Mouse (Mus musculus): ENCODE measurements at regions not wholly inside any gene's neighbourhood (a gene's known extent, or its start where the extent isn't known, plus 50 kb on each side); places are given as distances from the start of the nearest gene placed in this dataset.

DNA sequence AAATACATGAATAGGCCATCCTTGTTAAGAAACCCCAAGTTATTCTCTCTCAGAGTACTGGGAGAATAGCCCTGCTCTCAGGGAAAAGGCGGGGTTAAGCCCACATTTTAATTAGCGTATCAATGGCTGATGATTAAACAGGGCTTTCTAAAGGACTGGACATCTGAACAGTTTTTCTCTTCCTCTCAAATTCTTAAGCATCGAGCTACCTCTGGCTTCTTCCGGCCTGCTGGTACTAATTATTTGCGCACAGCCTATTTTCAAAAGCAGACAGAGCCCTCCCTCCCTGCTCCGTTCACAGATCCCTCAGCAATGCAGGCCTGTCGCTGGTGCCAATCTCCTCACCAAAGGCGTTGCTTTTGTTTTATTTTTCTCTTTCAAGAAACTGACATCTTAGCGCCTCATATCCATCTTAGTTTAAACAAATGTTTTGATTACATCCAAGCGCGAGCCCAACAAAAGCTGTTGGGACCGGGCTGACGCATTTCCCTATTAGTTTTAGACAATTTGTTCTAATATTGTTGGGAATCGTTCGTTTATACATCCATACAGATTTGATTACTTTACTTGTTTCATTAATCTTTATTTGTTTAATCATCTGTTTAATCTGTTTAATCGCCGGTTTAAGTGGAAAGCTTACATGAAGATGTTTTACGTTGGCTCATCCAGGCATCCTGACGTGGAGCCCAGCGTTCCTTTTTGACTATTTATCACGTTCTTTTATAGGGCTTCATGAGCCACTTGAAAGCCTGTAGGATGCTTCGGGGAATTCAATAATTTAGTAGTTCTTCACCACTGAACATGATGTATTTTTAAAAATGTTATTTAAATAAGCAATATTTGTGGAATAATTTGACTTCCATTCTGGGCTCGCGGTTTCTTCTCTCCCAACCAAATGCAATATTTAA is 269.5 kb upstream of the Tle3 start:
- Histone ChIP-seq H3K4me3 (ENCODE audit: insufficient read depth, low read length) (no peak overlapping the region), H3K4me1 (ENCODE audit: control insufficient read depth, insufficient read depth, low read length) (no peaks in the 10 kb centered on the region), H3K27ac (ENCODE audit: insufficient read depth, low read length) (no peak overlapping the region)
- TF ChIP-seq POLR2A (IDR thresholded peaks at IDR 0.05; ENCODE audit: extremely low read depth, insufficient read depth, low read length) (no peak), CTCF (IDR thresholded peaks at IDR 0.05; ENCODE audit: extremely low read depth, insufficient read depth, low read length) (no peak)

DNA sequence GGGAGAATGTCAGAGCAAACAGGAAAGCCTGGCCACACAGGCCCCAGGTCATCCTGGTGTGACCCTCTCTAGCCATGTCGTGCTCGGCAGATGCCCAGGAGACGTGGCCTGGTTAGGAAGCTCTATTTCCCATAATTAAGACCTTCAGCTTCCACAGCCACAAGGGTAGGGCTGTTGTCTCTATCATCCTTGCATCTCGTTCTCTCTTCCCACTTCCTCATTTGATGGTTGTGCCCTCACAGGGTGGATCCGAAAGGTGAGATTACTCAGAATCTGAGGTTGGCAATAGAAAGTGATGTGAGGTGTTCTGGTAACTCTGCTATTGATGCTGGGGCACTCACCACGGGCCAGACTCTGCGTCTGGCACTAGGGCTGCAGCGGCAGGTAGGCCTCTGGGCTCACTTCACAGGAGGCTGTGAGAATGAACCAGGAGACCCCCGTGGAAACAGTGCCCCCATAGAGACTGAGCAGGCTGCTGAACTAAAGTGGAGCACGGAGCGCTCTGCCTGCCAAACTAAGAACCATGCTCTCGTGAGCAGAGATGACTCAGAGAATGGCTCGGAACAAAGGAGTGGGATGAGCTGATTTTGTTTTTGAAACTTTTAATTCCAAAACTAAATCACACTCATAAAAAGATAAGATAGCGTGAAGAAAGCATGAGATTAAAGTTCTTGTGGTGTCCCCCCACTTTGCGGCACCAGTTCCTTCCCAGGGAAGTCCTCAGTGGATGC is 266.5 kb upstream of the Tle3 start:
- H3K27ac ChIP-seq (ENCODE audit: insufficient read depth, low read length): no peak overlapping the region
- no peak for TF ChIP-seq POLR2A (IDR thresholded peaks at IDR 0.05; ENCODE audit: extremely low read depth, insufficient read depth, low read length)
- no peak overlapping the region for H3K4me3 ChIP-seq (ENCODE audit: insufficient read depth, low read length)
- no peaks in the 10 kb centered on the region for H3K4me1 ChIP-seq (ENCODE audit: control insufficient read depth, insufficient read depth, low read length)

DNA sequence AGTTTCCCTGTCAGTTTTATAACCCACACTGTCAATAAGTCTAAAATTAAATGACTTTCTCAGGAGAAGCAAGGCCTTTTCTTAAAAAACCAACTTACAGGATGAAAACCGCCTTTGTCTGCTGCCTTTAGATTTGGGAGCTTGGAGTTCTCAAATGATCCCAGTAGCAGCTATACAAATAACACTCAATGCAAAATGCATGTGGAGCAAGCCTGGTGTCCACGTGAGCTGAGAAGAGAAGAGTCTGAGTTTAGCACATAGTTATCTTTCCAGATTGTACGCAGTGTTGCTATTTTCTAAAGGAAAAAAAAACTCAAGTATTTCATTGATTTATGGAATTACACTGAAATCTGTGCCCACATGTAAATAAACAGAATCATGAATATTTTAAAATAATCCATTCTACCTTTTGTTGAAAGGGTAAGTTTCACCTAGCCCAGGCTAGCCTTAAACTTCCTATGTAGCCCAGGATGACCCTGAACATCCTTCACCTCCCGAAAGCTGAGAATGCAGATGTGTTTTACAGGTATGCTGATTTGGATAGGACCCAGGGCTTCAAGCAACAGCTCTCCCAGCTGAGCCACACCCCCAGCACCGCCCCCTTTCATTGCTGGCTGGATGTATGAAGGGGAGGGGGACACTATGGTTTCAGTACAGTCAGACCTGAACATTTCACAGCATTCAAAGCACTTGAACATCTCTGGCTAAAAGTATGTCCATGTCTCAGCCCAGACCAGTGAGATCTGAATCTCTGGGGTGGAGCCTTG is 262.5 kb upstream of the Tle3 start:
- H3K4me3 ChIP-seq (ENCODE audit: insufficient read depth, low read length): no peak overlapping the region
- TF ChIP-seq CTCF (IDR thresholded peaks at IDR 0.05; ENCODE audit: extremely low read depth, insufficient read depth, low read length) (no peak), POLR2A (IDR thresholded peaks at IDR 0.05; ENCODE audit: extremely low read depth, insufficient read depth, low read length) (no peak)
- H3K4me1 ChIP-seq (ENCODE audit: control insufficient read depth, insufficient read depth, low read length): no peaks in the 10 kb centered on the region
- no peak overlapping the region for H3K27ac ChIP-seq (ENCODE audit: insufficient read depth, low read length)

DNA sequence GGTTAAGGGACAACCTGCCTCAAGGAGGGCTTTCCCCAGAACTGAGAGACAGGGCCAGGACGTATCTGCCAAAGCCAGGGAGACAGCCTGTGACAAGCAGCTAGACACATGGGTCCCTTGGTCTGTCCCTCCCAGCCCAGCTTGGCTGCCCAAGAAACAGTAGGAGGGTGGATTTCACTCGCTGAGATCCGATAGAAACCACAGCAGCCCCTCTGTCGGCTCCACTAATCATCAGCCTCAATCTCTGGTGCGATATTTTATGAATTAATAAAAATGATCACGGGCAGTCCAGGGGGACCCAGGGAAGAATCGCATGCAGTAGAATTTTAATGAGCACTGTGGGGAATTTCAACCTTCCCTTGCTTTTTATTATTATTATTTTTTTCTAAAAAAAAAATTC is 261.0 kb upstream of the Tle3 start:
- Histone ChIP-seq H3K4me1 (ENCODE audit: control insufficient read depth, insufficient read depth, low read length) (no peaks in the 10 kb centered on the region), H3K4me3 (ENCODE audit: insufficient read depth, low read length) (no peak overlapping the region), H3K27ac (ENCODE audit: insufficient read depth, low read length) (no peak overlapping the region)
- TF ChIP-seq POLR2A (IDR thresholded peaks at IDR 0.05; ENCODE audit: extremely low read depth, insufficient read depth, low read length) (no peak), CTCF (IDR thresholded peaks at IDR 0.05; ENCODE audit: extremely low read depth, insufficient read depth, low read length) (no peak)

DNA sequence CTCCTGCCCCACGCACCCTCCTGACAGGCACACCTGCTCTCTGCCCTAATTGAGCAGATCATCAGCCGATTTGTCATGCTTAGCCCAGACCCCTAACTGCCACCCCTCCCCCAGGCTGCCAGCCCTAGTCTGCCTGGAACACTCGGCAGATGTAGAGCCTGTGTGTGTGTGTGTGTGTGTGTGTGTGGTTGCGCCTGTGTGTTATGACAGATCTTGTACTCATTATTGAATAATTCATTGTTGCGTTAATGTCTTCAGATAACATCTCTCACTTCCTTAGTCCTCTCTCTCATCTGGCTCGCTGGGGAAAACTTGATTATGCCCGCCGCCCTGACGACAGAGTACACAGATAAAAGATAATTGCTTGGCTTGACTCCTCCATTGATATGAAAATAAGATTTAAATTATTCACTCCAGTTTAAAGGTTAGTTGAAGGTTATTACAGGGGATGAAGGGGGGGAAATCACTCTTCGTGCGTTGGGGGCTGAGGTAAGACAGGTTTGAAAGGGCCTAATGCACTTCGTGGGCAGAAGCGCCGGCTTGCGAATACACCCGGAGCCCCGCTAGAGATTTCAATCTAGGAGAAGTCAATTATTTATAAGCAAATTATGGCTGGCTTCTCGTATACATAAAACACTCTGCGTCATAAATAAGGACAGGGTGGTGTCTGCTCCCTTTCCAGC is 260.3 kb upstream of the Tle3 start:
- H3K27ac ChIP-seq (ENCODE audit: insufficient read depth, low read length): no peak overlapping the region
- no peak for TF ChIP-seq CTCF (IDR thresholded peaks at IDR 0.05; ENCODE audit: extremely low read depth, insufficient read depth, low read length)
- H3K4me3 ChIP-seq (ENCODE audit: insufficient read depth, low read length): no peak overlapping the region
- H3K4me1 ChIP-seq (ENCODE audit: control insufficient read depth, insufficient read depth, low read length): no peaks in the 10 kb centered on the region

DNA sequence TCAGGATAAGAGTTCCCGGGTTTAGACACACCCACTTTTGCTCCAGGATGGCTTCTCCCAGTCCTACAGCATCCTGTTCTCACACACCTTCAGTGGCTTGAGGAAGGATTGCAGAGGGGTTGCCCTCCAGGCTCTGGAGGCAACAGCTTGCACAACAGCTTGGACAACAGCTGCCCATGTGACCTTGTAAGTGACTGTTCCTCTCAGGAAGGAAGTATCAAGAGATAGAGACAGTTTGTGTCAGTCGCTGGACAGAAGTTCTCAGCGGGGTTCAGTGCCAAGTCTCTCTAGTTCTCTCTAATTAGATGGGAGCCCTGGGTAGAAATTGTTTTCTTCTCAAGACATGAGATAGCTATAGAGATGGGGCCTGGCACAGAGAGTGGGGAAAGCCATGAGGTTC is 252.9 kb upstream of the Tle3 start:
- TF ChIP-seq CTCF (IDR thresholded peaks at IDR 0.05; ENCODE audit: extremely low read depth, insufficient read depth, low read length): no peak
- no peak for TF ChIP-seq POLR2A (IDR thresholded peaks at IDR 0.05; ENCODE audit: extremely low read depth, insufficient read depth, low read length)
- H3K27ac ChIP-seq (ENCODE audit: insufficient read depth, low read length): no peak overlapping the region
- H3K4me3 ChIP-seq (ENCODE audit: insufficient read depth, low read length): no peak overlapping the region
- H3K4me1 ChIP-seq (ENCODE audit: control insufficient read depth, insufficient read depth, low read length): no peaks in the 10 kb centered on the region

DNA sequence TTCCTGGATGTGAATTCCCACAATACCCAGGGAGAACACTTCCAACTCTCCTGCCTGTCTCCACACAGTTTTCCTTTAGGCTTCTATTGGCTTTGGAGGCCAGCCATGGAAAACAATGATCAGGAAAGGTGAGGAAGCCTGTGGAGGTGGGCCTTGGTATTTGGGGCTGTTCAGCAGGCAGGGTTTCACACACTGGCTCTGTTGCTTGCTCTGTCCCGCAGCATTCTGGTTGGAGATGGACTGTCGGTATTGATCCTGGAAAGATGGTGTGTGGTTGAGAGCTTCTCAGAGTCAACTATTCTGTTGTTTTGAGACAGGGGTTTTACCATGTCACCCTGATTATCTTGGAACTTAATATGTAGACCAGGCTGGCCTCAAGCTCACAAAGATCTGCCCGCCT is 251.6 kb upstream of the Tle3 start:
- TF ChIP-seq POLR2A (IDR thresholded peaks at IDR 0.05; ENCODE audit: extremely low read depth, insufficient read depth, low read length): no peak
- TF ChIP-seq CTCF (IDR thresholded peaks at IDR 0.05; ENCODE audit: extremely low read depth, insufficient read depth, low read length): no peak
- H3K4me3 ChIP-seq (ENCODE audit: insufficient read depth, low read length): no peak overlapping the region
- no peaks in the 10 kb centered on the region for H3K4me1 ChIP-seq (ENCODE audit: control insufficient read depth, insufficient read depth, low read length)
- H3K27ac ChIP-seq (ENCODE audit: insufficient read depth, low read length): no peak overlapping the region

DNA sequence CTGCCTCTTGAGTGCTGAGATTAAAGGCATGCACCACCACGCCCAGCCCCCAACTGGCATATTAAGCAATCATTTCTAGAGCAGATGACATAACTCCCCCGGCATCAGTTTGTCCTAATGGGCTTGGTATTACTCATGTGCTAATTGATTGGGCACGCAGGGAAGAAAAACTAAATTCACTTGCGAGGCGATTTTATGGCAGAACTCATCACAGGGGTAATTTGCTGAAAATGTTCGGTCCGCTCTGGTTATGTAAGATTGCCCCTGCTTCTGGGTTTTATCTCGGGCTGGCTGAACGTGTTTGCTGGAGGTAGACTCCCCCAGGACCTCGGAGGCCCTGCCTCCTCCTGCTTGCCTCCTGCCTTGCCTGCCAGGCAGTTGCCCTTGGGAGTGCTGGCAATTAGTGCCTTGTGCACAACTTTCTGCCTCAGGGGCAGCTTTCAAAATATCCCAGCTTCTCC is 251.2 kb upstream of the Tle3 start:
- Histone ChIP-seq H3K27ac (ENCODE audit: insufficient read depth, low read length) (no peak overlapping the region), H3K4me1 (ENCODE audit: control insufficient read depth, insufficient read depth, low read length) (no peaks in the 10 kb centered on the region), H3K4me3 (ENCODE audit: insufficient read depth, low read length) (no peak overlapping the region)
- TF ChIP-seq CTCF (IDR thresholded peaks at IDR 0.05; ENCODE audit: extremely low read depth, insufficient read depth, low read length): no peak
- TF ChIP-seq POLR2A (IDR thresholded peaks at IDR 0.05; ENCODE audit: extremely low read depth, insufficient read depth, low read length): no peak

DNA sequence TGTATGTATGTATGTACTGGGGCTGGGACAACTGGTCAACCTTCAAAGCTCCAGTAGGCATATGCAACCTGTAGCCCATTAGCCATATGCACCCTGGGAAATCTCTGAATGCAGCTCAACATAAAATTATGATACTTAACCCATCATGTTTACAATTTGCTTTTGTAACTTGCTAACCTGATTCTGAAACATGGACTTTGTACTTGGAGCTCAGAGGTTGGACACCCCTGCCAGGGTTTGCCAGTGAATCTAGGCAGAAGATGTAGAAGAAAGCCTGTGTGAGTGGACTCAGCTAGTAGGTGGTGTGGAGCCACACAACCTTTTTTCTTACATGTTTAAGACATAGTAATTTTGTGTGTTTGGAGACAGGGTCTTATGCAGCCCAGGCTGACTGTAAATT is 248.7 kb upstream of the Tle3 start:
- no peak for TF ChIP-seq CTCF (IDR thresholded peaks at IDR 0.05; ENCODE audit: extremely low read depth, insufficient read depth, low read length)
- TF ChIP-seq POLR2A (IDR thresholded peaks at IDR 0.05; ENCODE audit: extremely low read depth, insufficient read depth, low read length): no peak
- H3K4me1 ChIP-seq (ENCODE audit: control insufficient read depth, insufficient read depth, low read length): no peaks in the 10 kb centered on the region
- H3K27ac ChIP-seq (ENCODE audit: insufficient read depth, low read length): no peak overlapping the region
- H3K4me3 ChIP-seq (ENCODE audit: insufficient read depth, low read length): no peak overlapping the region
